Mouse (Mus musculus) liver (tissue): Measurements from ENCODE around the gene Myh7b.
"Not testable (repeated sequence)": the region's sequence is repeated elsewhere in the genome, so short reads cannot be mapped to it uniquely, and the experiment has no call there.

Experiments
- DNase-seq: peaks from one replicate; pipeline ENCODE4 v3.0.0-alpha.2; 2020; ENCODE audit warnings: mixed read lengths

Gene Myh7b

DNA sequence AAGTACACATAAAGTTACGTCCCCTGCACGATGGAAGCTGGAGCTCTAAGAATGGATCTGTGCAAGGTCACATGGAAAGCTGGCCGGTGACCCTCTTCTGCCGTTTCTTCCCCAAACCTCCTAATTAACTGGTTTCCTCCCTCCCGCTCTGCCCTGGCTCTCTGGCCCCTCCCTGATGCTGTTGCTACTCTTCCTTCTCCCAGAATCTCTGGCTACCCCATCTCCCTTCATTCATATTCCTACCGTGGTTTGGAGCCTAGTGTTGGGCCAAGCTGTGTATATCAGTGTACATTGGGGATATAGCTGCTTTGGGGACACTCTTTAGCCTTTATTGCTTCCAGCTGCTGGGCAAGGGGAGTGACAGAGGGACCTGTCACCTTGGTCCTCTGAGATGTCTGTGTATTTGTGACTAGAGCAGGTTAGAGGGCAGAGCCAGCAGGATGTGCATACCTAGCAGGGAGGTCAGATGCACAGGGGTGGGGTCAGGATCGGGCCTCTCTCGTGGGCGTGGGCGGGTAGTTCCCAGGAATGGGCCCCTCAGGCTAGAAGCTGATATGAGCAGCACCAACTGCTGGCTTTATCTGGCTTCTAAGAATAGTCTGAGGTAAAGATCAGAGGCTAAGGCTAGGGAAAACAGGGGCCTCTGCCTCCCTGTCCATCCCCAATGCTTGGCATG lies 6.3 kb upstream of the Myh7b start:
- DNase-seq = peak; percentile 95

DNA sequence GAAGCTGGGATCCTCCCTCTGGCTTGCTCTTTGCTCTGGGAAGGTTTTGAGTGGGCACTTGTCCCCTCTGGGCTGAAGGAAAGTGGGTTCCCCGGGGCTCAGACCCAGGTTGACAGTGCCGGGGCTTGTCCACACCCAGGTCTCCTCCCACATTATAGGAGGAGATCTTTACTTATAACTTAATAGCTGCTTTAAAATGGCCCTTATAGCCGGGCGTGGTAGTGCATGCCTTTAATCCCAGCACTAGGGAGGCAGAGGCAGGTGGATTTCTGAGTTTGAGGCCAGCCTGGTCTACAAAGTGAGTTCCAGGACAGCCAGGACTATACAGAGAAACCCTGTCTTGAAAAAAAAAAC lies 5.8 kb upstream of the Myh7b start:
- not testable (repeated sequence) for DNase-seq

DNA sequence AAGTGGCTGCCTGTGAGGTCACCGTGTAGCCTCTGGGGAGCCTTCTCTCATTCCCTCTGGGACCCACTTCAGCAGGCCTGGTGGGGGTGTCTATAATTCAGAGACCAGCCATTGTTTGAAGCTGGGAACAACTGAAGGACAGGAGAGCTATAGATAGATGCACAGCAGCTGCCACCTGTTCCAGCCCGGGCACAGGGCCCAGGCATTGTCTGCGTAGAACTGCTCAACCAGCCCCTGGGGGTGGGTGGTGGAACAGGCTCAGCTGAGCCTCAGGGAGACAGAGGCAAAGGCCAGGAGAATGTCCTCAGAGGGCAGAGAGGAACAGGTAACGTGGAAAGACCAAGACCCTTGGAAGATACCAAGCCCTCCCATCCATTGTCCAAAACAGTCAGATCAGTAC lies 4.7 kb upstream of the Myh7b start:
- no peak for DNase-seq

DNA sequence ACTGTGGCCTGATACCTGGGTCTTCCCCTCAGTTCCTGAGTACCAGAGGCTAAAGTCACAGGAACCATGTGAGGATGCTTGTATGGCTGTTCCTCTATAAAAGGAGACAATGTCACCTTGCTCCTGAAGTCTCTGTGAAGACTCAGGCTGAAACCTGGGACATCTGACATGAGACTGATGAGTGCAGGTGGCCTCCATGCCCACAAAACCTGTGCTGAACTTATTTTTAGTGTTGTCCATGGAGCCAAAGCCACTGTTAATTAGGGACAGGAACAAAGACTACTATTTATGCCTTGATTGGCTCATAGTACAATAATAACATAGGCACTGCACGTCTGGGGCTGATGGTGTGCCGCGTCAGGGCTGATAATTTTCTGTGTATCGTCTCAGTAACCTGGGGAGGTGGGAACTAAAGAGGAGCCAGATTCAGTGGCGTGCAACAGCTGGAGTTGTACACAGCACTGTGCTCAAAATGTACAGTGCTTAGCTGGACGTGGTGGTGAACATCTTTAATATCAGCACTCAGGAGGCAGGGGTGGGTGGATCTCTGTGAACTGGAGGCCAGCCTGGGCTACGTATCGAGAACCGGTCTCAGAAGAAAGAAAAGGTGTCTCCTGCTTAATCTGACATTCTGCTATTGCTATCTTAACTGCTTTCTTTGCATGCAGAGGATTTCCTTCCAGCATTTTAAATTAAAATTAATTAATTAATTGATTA lies 980 bp downstream of the Myh7b start:
- DNase-seq = no peak

DNA sequence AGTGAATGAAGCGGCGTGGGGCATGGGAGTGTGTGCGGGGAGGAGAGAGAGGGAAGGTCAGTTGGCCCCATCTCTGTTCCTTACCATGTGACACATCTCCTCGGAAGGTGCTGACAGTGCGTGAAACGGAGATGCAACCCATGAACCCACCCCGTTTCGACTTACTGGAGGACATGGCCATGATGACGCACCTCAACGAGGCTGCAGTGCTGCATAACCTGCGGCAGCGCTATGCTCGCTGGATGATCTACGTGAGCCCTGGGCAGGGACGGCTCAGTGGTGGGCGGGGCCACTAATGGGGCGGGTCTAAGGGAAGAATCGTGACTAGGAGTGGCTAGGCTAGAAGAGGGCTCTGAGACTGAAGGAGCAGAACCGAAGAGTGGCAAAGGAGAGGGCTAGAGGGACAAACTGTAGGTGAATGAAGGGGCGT lies 2.3 kb downstream of the Myh7b start:
- DNase-seq = peak; percentile 99

DNA sequence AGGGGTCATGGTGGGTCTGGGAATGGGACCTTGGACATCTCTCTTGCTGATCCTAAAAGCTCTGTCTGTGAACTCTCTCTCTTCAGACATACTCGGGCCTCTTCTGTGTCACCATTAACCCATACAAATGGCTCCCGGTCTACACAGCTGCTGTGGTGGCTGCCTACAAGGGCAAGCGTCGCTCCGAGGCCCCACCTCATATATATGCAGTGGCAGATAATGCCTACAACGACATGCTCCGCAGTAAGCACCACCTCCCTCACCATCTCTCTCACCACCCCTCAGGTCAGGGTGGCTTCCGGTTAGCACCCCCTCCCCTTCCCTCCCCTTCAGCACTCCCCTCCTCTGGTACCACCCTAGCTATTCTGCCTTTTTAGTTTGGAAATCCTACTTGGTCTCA lies 2.9 kb downstream of the Myh7b start:
- peak; percentile 82 for DNase-seq

DNA sequence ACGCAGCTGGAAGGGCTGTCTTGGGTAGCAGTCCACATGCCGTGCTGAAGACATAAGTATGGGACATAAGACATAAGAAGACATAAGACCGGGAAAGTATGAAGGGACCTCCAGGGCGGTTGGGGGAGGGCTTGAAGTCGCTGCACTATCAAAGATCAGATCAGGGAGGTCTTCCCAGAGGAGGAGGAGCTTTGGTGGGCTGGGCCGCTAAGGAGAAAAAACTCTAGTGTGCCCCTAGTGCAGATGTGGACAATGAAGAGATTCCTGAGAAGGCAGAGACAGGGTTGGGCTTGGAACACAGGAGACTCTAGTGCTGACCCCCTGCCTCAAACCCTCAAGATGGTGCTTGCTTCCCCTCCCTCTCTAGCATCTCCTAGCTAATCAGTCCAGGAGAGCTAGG lies 6.0 kb downstream of the Myh7b start:
- peak; percentile 70 for DNase-seq

DNA sequence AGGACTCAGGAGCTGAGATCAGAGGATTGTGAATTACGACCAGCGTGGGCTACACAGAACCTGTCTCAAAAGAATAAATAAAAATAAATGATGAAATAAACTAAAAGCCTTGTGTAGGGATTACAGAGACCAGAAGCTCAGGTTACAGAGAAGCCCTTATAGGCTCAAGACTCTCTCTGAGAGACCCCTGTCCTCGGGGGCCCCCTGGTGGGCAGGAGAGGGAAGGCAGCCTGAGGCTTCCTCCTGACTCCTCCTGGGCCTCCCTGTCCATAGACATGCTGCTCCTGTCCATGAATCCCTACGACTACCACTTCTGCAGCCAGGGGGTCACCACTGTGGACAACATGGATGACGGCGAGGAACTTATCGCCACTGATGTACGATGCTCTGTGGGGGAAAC lies 8.8 kb downstream of the Myh7b start:
- peak; percentile 95 for DNase-seq

DNA sequence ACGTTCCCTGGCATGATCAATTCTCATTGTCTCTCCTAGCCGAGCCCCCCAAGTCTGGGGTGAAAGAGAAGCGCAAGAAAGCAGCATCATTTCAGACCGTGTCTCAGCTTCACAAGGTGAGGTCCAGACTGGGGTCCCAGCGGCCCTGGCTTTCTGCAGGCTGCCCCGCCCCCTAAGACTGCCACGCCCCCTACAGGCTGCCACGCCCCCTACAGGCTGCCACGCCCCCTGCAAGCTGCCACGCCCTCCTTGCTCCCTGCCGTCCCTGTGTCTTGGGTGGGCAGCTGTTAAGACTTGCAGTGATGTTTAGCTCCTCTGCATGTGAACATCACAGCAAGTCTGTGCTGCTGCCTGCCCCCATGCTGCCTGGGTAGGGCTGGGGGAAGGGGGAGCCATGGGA lies 11.6 kb downstream of the Myh7b start:
- peak; percentile 50 for DNase-seq

DNA sequence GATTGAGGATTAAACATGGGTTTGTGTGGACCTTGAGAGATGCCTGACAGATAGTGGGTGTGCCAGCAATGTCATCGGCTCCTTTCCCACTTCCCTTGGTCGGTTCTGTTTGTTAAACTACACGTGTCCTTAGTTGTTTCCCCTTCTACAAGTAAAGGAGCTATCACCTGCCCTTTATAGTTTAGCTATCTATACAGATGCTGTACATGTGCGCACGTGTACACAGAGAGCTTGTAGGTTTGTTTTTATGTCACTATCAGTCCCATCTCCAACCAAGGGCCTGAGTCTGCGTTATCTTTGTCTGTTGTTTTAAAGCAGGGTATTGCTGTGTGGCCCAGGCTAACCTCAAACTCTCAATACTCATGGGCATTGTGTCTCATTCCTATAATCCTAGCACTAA lies 13.0 kb downstream of the Myh7b start:
- no peak for DNase-seq

DNA sequence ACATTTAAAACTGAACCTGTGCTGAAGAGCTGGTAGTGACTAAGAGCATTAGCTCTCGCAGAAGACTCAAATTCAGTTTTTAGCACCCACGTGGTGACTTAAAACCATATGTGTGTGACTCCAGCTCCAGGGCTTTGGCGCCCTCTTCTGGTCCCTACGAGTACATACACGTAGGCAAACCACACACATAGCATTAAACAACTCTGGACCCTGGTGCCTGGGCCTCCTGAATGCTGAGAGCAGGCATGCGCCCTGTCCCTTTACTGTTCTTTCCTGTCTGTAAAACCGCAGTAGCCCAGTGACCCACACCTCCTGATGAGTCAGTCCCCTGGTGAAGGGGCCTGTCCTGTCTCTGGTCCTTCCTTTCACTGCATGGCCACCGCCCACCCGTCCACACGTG lies 13.7 kb downstream of the Myh7b start:
- peak; percentile 59 for DNase-seq

DNA sequence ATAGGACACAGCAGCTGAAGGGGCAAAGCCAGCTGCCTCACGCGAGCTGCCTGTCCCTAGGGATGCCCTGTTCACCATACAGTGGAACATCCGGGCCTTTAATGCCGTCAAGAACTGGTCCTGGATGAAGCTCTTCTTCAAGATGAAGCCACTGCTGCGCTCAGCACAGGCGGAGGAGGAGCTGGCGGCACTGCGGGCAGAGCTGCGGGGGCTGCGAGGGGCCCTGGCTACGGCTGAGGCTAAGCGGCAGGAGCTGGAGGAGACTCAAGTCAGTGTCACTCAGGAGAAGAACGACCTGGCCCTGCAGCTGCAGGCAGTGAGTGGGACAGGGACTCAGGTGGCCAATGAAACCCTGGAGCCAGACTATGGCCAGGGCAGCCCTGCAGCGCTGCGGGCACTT lies 15.3 kb downstream of the Myh7b start:
- no peak for DNase-seq

DNA sequence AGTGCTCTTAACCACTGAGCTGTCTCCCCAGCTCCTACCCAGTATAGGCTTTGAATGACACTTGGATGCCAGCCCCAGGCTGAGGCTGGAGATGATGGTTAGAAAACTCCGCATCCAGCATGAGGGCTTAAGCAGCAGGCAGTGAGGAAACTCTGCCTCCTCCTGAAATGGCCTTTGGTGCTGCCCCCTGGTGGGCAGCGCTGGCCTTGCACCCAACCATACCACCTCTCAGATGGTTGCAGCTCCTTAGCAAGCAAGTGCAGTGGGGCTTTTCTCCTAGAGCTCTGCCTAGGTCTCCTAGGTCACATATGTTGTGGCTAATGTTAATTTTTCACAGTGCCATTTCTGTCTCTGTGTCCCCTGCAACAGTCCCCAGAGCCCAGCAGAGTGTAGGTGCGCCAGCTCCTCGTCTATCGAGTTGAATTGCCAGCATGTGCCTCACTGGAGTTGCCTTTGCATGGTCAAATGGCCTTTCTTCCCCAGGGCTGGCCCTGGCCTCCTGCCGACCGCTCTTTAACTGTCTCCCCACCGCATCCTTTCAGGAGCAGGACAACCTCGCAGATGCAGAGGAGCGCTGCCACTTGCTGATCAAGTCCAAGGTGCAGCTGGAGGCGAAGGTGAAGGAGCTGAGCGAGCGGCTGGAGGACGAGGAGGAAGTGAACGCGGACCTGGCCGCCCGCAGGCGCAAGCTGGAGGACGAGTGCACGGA lies 16.2 kb downstream of the Myh7b start:
- DNase-seq = peak; percentile 80

DNA sequence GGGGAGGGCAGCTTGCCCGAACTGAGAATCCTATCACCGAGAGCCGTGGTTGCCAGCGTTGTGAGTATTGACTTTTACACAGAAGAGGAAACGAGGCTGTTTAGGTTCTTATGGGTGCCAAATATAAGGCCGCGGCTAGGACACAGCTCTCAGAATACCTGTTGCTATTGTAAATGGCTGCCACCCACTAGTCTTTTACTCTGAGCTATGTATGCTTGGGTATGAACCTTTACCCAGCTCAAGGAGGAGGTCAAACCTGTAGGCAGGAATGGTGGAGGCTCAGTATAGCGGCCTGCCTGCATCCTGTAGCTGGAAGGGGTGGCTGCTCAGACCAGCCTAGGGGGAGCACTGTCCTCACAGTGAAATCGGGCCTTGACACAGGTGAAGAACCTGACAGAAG lies 17.1 kb downstream of the Myh7b start:
- DNase-seq = no peak

DNA sequence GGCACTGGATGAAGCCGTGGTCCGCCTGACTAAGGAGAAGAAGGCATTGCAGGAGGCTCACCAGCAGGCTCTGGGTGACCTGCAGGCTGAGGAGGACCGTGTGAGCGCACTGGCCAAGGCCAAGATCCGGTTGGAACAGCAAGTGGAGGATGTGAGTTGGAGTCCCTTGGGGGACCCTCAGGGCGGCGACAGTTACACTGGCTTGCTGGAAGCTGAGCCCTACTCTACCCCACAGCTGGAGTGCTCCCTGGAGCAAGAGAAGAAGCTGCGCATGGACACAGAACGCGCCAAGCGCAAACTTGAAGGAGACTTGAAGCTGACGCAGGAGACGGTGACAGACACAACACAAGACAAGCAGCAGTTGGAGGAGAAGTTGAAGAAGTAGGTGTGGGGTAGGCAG lies 17.5 kb downstream of the Myh7b start:
- DNase-seq = no peak

DNA sequence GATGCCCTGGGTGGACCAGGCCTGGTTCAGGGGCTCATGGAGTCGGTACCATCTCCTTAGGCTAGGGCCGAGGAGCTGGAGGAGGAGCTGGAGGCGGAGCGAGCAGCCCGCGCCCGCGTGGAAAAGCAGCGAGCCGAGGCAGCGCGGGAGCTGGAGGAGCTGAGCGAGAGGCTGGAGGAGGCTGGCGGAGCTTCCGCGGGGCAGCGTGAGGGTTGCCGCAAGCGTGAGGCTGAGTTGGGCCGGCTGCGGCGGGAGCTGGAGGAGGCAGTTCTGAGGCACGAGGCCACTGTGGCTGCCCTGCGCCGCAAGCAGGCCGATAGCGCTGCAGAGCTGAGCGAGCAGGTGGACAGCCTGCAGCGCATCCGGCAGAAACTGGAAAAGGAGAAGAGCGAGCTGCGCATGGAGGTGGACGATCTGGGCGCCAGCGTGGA lies 18.2 kb downstream of the Myh7b start:
- no peak for DNase-seq

DNA sequence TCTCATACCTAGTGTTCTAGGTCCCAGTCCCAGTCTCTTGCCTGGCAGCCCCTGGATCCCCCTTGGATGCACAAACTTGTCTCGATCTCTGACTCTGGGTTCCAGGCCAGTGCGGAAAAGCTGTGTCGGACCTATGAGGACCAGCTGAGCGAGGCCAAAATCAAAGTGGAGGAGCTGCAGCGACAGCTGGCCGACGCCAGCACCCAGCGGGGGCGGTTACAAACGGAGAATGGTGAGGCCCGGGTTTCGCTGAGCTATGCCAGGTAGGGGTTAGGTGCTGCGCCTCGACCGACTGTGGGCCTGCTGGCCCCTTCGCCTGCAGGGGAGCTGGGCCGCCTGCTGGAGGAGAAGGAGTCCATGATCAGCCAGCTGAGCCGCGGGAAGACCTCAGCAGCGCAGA lies 19.1 kb downstream of the Myh7b start:
- DNase-seq = no peak

DNA sequence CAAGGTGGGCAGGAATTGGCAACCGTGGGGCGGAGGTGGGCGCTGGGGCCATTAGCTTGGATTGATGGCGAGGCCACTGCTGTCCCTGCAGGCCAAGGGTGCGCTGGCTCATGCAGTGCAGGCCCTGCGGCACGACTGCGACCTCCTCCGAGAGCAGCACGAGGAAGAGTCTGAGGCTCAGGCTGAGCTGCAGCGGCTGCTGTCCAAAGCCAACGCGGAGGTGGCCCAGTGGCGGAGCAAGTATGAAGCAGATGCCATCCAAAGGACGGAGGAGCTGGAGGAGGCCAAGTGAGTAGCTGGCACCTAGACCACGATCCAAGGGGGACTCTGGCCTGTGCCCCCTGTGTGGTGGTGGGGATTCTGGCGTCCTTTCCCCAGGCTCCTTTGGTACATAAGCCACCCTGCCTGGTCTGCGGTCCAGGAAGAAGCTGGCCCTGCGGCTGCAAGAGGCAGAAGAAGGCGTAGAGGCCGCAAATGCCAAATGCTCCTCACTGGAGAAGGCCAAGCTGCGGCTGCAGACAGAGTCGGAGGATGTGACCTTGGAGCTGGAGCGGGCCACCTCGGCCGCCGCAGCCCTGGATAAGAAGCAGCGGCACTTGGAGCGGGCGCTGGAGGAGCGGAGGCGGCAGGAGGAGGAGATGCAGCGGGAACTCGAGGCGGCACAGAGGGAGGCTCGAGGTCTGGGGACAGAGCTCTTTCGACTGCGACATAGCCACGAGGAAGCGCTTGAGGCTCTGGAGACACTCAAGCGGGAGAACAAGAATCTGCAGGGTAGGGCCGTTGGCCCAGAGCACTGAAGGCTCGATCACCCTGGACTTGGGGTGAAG lies 19.8 kb downstream of the Myh7b start:
- no peak for DNase-seq

DNA sequence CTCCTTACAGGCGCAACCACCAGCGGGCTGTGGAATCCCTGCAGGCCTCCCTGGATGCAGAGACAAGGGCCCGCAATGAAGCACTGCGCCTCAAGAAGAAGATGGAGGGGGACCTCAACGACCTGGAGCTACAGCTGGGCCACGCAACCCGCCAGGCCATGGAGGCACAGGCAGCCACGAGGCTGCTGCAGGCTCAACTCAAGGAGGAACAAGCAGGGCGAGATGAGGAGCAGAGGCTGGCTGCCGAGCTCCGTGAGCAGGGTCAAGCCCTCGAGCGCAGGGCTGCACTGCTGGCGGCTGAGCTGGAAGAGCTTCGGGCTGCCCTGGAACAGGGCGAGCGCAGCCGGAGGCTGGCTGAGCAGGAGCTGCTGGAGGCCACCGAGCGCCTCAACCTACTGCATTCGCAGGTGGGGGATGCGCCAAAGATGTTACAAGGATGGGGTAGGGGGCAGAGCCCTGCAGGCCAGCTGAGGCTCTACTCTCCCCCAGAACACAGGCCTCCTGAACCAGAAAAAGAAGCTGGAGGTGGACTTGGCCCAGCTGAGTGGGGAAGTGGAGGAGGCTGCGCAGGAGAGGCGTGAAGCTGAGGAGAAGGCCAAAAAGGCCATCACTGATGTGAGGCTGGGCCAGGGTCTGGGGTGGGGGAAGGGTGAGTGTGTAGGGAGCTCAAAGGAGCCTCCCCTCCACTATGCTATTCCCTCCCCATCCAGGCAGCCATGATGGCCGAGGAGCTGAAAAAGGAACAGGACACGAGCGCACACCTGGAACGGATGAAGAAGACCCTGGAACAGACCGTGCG lies 21.3 kb downstream of the Myh7b start:
- DNase-seq = no peak

DNA sequence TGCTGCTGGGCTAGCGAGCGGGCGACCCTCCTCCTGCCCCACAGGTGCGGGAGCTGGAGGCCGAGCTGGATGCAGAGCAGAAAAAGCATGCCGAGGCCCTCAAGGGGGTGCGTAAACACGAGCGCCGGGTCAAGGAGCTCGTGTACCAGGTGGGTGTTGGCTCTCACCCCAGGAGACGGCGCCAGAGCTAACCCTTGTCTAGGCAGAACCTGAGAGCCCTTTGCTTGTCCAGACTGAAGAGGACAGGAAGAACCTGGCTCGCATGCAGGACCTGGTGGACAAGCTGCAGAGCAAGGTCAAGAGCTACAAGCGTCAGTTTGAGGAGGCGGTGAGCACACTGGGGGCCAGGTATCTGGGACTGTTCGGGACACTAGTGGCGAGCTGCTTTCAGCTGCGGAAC lies 22.1 kb downstream of the Myh7b start:
- DNase-seq = no peak

DNA sequence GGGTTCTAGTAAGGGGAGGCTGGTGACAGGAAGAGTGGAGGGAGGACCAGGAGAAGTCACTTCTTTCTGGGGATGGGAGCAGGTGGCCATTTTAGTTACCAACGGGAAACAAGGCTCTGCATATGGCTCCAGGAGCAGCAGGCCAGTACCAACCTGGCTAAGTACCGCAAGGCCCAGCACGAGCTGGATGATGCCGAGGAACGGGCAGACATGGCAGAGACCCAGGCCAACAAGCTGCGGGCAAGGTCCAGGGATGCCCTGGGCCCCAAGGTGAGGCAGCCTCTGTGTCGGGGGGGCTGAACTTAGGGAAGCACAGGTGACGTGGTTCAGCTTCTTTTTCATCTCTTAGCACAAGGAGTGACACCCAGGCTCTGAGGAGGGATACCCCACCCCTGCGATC lies 22.7 kb downstream of the Myh7b start:
- no peak for DNase-seq

DNA sequence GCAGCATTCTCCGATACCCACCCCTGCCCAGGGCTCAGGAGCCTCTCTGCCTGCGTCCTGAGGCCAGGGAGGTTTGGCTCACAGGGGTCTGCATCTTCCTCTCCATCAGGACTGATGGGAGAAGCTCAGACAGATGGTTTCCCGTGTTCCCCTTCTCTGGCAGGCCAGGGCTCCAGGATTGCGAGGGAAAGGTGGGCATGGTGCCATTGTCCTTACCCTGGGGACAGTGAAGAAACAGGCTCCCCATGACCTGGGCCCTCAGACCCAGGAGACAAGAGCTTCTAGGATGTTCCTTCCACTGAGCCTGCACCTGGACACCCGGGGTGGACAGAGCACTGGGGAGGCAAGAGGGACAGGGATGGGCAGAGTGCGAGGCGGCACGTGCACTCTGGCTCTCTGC lies 23.6 kb downstream of the Myh7b start:
- no peak for DNase-seq
